Mouse (Mus musculus) adrenal gland (tissue): Measurements from ENCODE around the gene Zdhhc20.
"Not testable (repeated sequence)": the region's sequence is repeated elsewhere in the genome, so short reads cannot be mapped to it uniquely, and the experiment has no call there.

ENCODE experiments used
- intact Hi-C: fragments of 180-260 bp; cut with DNase I; formaldehyde crosslinking; loops from one replicate; pipeline ENCODE4 v1.15.1; 2025
- long read RNA-seq, 2 experiments: library from polyadenylated mRNA; unstranded; transcript quantifications; one replicate each; pipeline ENCODE4 v2.0.0; 2020; ENCODE audit warnings: borderline replicate concordance in 1 of 2; ENCODE audit not compliant: insufficient replicate concordance in 1 of 2

Gene Zdhhc20
- long read RNA-seq, experiment 1, full-length matches to known transcripts, result 27 of 48 reads
- long read RNA-seq, experiment 1, partial matches to known transcripts, result 4 of 48 reads
- long read RNA-seq, experiment 1, other reads (novel, unspliced or antisense), result 17 of 48 reads
- long read RNA-seq, experiment 2, full-length matches to known transcripts, result 15 of 41 reads
- long read RNA-seq, experiment 2, partial matches to known transcripts, result 3 of 41 reads
- long read RNA-seq, experiment 2, other reads (novel, unspliced or antisense), result 23 of 41 reads

- intact Hi-C loops, result no loop called here
These were observed at the start of gene Zdhhc20 for GRCm38 (mm10) chr14:57890011-57890842. Gene Zdhhc20, minus strand, starts transcription at chr14:57890276.

GRCm38 (mm10) chr14:57937297-57937696 is 47.2 kb upstream of the Zdhhc20 start:
- intact Hi-C loops, result no loop called here

- intact Hi-C loops, result no loop called here
These were observed 44.6 kb upstream of the Zdhhc20 start for GRCm38 (mm10) chr14:57934666-57935065.

GRCm38 (mm10) chr14:57933608-57934007 is 43.5 kb upstream of the Zdhhc20 start:
- intact Hi-C loops, result no loop called here

- intact Hi-C loops, result no loop called here
These were observed 42.9 kb upstream of the Zdhhc20 start for GRCm38 (mm10) chr14:57932881-57933443.

GRCm38 (mm10) chr14:57921428-57922131 is 31.5 kb upstream of the Zdhhc20 start:
- intact Hi-C loops, result no loop called here

GRCm38 (mm10) chr14:57920568-57921310 is 30.7 kb upstream of the Zdhhc20 start:
- intact Hi-C loops, result no loop called here

- intact Hi-C loops, result no loop called here
These were observed 29.2 kb upstream of the Zdhhc20 start for GRCm38 (mm10) chr14:57919148-57919875.

- intact Hi-C loops, result no loop called here
These were observed 25.3 kb upstream of the Zdhhc20 start for GRCm38 (mm10) chr14:57915341-57915740.

- intact Hi-C loops, result loop anchor here (5.0 kb wide), 2 partner anchors 105 to 230 kb away; no protein-coding TSS in a partner anchor
These were observed 22.3 kb upstream of the Zdhhc20 start for GRCm38 (mm10) chr14:57912211-57913007.

- intact Hi-C loops, result loop anchor here (5.0 kb wide), 2 partner anchors 104 to 229 kb away; no protein-coding TSS in a partner anchor
These were observed 21.7 kb upstream of the Zdhhc20 start for GRCm38 (mm10) chr14:57911787-57912186.

GRCm38 (mm10) chr14:57911316-57911715 is 21.2 kb upstream of the Zdhhc20 start:
- intact Hi-C loops, result loop anchor here (5.0 kb wide), 2 partner anchors 104 to 229 kb away; no protein-coding TSS in a partner anchor

- intact Hi-C loops, result loop anchor here (5.0 kb wide), 2 partner anchors 103 to 228 kb away; no protein-coding TSS in a partner anchor
These were observed 20.5 kb upstream of the Zdhhc20 start for GRCm38 (mm10) chr14:57910501-57911068.

- intact Hi-C loops, result no loop called here
These were observed 19.2 kb upstream of the Zdhhc20 start for GRCm38 (mm10) chr14:57909297-57909696.

- intact Hi-C loops, result no loop called here
These were observed 18.4 kb upstream of the Zdhhc20 start for GRCm38 (mm10) chr14:57908431-57908830.

GRCm38 (mm10) chr14:57901998-57902397 is 11.9 kb upstream of the Zdhhc20 start:
- intact Hi-C loops, result no loop called here

- intact Hi-C loops, result no loop called here
These were observed 6.8 kb upstream of the Zdhhc20 start for GRCm38 (mm10) chr14:57896882-57897281.

- intact Hi-C loops, result not testable (repeated sequence)
These were observed 6.2 kb upstream of the Zdhhc20 start for GRCm38 (mm10) chr14:57896088-57896871.
